Mouse (Mus musculus) c-Kit-positive CD71-negative TER-119-negative erythroid progenitor cells, embryonic 14.5 days (primary cell): Measurements from ENCODE around the gene Npdc1.

Experiments
- DNase-seq: peaks from one replicate; pipeline ENCODE4 v3.0.0-alpha.2; 2013; ENCODE audit warnings: low read depth

The Npdc1 gene

DNA sequence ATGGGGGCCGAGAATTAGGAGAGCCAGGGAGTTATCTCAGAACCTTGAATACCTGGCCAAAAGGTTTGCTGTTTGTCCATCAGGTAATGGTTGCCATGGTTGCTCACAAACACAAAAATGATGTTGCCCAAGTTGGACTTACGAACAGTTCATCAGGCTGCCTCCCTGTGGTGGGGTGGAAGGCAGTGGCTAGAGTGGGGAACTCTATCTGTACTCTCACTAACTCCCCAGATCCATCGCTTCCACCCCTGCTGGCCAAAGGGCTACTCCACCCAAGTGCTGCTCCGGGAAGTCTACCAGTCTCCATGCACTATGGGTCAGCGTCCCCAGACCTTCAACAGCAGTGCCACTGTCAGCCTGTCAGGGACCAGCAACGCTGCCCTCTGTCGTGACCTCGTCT is at the start of gene Npdc1:
Gene Npdc1 (plus strand): TSS at position 301 of the 400 bp plus-strand sequence.
- DNase-seq = no peak

DNA sequence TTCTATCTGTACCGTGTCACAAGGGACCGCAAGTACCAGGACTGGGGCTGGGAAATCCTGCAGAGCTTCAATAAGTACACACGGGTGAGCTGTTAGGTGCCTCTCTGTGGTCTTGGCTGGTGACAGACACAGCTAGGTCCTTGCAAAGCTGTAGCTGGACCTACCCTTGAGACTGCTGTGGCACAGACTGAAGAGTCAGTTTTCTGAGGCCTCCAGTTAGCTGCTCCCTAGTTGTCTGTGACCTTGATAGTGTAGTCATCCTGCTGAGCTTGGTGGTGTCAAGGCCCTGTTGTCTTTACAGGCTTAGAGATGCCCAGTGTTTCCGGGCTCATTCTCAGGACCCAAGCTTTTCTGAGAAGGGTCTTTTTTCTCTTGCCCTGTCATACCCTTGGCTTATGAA is 49.7 kb upstream of the Npdc1 start:
- DNase-seq = no peak

DNA sequence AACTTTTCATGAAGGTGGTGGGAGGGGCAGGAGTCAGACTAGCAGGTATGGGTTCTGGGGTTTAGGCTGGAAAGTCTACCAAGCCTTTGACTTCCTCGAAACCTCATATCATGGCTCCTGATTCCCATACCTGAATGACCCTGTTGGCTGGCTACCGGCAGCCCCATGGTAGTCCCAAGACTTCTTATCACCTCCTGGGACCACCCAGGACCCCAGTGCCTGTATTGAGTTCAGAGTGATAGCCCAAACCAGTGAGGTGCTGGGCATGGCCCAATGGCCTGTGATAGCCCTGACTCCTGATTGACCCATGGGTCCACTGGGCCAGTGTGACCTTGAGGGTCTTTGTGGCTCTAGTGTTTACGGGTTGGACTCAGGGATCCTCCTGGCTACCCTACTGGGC is 48.5 kb upstream of the Npdc1 start:
- DNase-seq = no peak

DNA sequence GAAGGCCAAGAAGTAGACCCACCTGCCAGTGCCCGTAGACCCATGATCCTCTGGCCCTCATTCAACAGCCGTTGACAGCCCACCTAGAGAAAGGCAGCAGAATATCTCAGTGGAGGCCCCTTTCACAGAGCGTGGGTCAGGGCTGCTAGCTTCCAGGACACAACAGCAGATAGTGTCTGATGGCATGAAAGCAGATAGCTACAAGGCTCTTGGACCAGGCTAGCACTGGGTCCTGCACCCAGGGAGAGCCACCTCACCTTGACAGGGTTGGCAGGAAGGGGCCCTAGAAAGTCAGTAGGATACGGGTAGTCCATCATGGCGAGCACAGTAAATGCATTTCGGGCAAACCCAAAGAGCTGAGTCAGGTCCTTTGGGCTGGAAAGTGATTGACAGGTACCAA is 44.9 kb upstream of the Npdc1 start:
- DNase-seq = no peak

DNA sequence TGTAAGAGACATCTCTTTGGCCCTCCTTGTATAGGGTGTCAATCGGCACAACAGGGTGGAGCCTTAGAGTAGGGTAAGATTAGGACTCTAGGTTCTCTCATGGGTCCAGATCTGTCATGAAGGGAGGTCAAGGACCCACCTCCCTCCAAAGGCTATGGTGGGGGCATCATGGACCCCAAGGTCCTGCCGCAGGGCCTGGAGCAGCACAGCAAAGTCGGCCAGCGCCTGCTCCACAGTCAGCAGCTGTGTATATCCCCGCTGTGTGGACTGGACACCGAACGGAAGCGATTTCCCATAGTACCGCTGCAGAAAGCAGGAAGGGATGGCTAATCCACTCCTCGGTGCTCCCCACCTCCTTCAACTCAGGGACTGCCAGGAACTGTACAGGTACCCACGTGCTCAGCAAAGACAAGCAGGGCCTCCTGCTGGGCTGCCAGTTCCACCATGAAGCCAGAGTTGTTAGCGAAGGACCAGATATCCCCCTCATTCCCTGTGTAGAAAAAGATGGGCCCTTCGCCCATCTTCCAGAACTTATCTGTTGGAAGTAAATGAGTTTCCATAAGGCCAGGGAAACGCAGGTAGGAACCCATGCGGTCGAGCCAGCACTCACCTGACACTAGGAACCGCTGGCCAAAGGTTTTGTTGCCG is 43.6 kb upstream of the Npdc1 start:
- DNase-seq = no peak

DNA sequence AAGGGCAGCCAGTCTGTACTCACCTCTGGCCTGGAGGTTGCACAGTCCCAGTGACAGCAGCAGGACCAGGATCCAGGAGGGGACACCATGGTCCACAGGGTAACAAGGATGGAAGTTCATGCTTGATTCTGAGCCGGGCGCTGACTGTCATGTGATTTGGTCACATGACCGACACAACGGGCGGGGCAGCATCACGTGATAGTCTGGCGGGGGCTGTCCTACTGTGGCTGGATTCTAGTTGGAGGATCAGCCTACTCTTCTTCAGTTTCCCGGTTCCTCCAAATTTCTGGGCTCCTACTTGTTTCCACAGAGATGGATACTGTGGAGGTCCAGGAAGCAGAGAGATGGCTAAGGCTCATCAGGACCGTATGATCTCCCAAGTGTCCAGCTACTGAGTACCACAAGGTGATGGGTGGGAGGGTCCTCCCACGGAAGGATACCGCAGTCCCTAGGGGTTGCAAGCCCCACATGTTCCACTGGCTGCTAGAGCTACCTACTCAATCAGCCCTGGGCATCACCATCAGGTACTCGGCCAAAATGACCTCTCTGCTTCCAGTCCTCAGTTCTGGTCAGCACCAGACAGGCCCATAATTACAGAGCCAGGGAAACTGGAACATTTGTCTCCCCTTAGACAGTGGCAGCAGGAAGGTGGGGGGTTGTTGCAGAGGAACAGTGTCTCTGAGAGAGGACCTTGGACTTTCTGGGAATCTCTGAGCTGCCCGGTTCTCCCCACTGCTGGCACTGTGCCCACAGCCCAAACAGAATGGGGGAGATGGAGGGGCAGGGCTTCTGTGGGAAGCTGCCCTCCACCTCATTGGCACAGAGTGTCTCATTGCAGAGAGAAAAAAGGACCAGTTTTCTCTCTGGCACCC is 42.7 kb upstream of the Npdc1 start, which contains the start of gene Dpp7:
Gene Dpp7 (minus strand): TSS at position 152 of the 872 bp plus-strand sequence.
- peak; percentile 73 for DNase-seq

DNA sequence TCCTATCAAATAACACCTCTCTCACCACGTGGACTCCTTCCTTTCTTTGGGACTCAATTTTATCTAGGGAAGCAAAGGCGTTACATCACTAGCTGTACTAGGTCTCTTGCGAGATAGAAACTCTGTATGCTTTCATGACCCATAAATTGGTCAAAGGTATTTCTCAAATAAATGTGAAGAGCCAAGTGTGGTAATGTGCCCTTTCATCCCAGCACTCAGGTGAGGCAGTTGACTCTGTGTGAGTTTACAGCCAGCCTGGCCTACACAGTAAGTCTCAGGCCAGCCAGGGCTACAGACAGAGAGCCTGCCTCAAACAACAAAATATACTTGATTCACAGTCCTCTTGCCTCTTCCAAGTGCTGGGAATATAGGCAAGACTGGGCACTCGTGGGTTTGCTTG is 39.3 kb upstream of the Npdc1 start:
- DNase-seq = no peak

DNA sequence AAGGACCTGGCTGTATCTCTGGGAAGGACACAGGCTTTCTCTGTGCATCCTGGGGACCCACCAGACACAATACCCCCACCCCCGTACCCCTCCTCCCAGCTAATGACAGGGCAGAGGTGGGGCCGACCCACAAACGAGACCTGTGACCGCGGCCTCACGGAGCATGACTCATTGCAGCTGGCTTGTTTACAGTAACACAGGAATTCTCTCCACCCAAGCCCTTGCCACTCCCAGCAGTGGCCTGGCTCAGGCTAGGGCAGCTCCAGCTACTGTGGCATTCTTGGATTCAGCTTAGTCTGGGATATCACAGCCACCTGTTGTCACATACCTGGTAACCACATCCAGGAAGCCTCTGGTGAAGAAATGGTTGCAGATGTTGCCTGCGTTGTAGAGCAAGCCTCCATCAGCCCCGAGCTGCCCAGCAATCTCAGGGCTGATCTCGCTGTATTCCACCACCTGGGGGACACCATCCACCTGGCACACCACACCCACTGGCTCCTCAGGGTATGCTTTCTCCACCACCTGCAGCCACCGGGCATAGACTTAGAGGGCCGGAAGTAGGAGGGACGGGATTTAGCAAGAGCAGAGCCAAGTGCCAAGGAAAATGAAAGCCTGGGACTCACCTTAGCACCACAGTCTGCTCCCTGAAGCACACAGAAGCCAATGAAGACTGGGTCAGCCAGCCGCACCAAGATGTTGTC is 35.5 kb upstream of the Npdc1 start:
- DNase-seq = no peak

DNA sequence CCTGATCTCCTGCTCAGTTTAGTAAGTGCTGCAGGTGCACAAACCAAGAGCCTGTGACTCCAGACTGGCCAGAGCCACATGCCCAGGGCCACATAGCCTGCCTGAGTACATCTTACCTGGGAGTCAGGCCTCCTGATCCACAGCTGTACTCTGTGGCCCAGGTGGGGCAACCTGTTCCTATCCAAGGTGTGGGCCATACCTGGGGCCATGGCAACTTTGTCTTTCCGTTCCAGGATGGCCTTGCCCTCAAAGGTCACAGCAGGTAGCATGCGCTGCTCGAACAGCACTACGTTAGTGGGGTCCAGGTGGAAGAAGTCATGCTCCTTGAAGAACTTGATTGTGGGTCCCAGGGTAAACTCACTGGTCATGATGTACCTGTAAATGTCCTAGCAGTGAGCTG is 34.8 kb upstream of the Npdc1 start:
- no peak for DNase-seq

DNA sequence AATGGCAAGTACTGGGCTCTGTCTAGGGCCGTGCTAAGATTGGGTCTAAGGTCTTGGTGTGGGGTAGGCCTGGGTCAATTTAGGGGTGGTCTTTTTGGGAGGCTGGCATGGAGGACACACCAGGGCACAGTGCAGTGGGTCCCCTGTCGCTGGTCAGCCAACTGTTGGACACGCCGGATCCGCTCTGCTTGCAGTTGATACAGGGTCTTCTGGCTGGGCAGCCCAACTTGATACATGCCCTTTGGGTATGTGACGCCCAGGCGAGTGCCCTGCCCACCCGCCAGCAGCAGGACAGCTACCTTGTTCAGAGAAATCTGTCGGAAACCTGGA is 34.4 kb upstream of the Npdc1 start:
- no peak for DNase-seq

DNA sequence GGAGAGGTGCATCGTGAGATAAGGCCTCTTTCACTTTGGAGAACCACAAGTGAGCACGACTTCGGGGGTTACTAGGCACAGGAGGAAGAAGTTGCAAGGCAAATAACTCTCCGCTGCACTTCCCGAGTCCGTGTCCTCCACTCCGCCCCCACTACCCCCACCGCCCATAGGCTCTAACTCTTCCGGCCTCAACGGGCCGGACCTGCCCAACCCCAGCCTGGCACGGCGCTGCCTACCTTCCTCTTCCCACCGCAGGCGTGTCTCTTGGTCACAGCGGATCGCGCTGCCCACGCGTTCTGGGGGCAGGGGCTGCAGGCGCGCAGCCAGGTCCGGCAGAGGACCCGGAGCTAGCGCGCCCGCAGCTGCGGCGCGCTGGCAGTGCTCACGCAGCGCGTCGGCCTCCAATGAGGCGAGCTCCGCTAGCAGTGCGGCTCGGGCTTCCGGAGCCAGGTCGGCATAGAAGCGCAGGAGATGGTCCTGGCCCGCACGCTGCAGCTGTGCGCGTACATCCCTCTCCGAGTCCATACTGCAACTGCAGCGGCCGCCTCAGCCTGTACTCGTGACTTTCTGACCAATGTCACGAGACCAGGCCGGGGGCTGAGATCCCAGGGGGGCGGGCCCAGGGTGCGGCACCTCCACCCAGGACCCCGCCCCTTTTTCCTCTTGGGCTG is 33.9 kb upstream of the Npdc1 start, which contains the start of gene Uap1l1:
Gene Uap1l1 (minus strand): TSS at position 592 of the 671 bp plus-strand sequence.
- peak; percentile 41 for DNase-seq

DNA sequence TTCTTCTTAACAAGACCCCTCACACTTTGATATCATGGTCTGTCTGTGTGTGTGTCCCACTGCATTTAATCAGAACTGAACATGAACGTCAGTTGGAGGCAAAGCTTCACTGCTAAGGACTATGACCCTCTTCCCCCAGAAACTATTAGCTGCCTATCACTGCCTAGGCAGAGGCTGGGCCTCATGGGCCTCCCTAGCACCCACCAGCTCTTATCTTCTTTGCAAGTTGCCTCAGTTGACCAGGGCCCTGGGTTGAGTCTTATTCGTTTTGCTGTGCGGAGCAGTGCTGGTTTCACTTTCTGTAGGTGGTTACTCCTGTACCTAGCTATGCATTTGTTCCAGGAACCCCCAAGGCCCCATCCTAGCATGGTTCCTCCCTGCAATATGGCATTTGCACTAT is 29.2 kb upstream of the Npdc1 start:
- no peak for DNase-seq

DNA sequence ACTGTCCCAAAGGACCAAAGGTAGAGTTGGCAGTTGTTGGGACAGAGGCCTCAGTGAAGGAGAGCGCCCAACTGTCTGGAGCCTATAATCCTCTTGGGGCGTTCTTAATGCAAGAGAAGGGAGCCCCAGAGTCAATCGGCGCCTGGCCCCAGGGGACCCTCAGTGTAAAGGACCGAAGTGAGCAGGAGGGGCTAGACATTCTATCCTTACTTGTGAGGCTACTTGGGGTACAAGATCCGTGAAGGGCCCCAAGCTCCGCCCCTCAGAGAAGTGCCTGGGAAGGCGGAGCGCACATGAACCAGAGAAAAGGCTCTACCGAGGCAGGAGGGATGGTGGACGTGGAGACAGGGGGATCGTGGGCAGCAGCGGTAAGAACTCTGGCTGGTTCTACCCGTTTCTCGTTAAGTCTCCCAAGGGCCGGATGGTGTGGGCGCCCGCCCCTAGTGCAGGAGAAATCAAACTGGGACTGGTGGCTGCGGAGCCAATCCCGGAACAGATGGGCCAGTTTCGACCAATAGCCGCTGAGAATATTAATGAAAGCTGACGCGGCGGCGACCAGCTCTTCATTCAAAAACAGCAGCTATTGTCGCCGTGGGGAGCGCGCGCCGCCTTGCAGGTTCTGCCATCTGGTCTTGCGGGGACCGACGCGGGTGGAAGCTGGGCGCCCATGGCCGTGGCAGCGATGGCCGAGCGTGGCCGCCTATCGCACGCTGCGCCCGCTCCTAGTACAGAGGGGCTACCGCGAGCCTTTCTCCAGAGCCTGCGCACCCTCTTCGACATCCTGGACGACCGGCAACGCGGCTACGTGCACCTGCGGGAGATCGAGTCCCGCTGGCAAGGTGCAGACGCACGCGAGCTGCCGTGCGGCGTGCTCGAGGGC is 27.1 kb upstream of the Npdc1 start, which contains the start of gene Sapcd2:
Gene Sapcd2 (plus strand): TSS at position 558 of the 880 bp plus-strand sequence.
- DNase-seq = peak; percentile 86

DNA sequence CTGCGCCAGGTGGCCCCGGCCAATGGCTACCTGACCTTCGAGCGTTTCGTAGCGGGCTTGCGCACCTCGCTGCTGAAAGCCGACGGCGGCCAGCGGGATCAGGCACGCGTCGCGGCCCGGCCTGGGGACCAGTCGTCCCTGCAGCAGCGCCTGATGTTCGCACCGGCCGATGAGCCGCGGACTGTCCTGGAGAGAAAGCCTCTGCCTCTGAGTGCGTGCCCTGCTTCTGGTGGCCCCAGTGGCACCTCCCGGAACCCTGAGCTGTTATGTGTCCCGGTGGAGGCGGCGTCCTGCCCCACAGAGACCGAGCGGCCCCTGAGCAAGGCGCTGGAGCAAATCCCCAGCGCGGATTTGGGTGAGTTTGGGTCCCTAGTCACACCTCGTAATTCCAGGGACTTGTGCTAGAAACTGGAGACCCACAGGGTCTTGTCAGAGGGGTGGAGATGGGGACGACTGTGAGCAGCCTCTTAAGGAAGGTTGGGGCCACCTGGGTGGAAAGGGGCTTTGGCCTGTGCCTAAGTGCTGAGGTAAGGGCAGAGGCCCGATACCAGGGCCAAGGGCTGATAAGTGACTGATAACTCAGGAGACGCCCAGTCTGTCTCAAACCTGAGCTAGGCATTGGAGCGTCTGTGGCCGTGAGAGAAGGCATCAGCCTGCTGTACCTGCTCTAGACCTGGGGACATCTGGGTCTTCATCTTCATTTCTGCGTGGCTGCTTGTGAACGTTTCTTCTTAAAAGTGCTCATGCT is 26.3 kb upstream of the Npdc1 start:
- DNase-seq = no peak

DNA sequence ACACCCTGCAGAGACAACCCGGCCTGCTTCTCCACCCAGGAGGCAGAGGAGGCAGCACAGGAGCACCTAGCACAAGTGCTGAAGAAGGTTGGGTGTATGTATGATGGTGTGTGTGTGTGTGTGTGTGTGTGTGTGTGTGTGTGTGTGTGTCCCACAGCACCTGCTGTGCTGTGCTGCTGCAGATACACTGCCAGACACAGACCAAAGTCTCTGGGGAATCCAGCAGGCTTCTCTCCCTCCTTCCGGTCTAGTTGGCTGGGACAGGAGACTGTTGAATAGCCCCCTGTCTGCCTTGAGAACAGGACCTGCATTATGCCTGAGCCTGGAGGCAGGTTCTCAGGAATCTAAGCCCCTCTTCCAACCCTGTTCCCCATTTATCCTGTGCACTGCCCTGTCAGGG is 25.7 kb upstream of the Npdc1 start:
- no peak for DNase-seq

DNA sequence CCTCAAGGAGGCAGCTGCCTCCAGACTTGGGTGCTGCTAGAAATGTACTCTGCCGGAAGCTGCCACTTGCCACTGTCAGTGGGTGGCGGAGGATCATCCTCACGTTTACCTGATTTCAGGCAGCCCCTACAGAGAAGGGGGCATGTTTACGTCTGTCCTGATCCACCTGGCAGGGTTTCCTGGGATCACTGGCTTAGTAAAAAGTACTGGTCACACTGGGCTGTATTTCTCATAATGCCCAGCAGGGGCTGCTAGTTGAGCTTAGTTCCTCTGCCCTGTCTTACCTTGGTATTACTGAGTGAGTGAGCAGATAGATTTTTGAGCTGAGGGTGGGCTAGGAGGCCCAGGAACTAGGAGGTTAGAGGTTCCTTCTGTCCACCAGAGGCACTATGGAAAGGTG is 22.6 kb upstream of the Npdc1 start:
- DNase-seq = no peak

DNA sequence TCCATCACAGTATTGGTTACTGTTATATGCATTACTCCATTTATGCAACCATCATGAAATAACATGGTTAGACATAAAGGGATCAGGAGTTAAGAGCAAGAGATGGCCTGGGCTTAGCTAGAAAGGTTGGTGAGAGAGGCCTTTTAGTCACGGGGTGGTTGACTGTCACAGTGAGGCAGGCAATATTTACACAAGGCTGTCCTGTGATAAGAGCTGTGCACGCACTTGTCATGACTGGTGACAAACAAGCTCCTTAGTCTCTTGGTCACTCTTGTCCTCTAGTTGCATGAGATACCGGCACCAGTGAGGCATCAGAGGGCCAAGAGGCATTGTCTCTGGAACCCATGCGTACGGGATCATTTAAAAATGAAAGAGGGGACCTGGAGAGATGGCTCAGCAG is 14.7 kb upstream of the Npdc1 start:
- DNase-seq = no peak

DNA sequence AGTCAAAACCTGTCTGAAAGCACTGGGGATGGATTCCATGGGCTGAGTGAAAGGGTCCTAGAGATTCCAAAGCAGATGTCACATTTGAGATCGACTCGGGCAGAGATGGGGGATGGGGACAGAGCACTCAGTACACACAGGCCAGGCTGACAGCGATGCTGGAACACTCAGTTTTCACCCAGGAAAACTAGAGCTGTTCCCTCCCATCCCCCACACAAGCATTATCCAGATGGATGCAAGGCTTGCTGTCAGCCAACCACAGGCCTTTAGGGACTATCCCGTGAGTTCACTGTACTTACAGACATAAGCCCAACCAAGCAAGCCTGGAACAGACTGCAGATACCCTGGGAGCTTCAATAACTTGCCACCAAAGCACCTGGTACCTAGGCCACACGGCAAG is 7.9 kb upstream of the Npdc1 start:
- no peak for DNase-seq

DNA sequence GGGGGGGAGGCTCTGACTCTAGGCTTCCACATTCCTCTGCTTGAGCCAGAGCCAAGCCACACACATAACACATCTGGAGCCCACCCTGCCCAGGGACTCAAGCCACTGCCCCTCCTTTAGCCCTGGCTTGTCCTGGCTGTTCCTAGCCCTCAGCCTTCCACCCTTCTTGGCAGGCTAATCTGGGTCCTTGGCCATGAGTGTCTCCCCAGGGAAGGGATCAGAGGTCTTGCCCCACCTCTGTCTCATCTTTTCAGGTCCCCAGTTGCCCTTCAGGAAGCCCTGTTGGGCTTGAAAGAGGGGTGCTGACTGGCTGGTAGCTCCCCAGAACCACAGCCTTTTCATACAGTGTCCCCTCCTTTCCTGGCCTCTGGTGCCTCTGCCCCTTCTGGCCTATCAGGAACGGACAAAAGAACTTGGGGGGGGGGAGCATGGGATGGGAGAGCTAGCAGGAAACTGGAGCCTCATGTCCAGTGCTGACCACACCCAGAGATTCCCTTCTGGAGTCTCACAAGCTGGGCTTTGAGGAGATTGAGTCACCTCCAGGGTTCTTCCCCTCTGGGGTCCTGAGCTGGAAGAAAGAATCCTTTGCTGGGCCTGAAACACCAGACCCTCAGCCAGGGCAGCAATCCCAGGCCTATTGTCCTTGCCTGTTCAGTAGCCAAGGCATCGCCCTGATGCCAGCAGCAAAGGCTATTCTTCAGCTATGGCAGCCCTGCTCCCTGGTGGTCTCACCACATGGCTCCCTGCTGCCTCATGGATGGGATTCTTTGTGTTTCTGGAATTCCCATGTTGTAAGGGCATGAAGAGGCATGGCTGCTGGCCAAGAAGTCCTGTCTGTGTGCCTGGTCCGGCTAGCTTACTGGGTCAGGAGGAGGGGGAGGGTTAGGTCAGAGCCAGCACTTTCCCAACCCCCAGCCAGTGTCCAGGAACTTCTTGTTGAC is 4.6 kb upstream of the Npdc1 start:
- no peak for DNase-seq
